Mouse (Mus musculus): Measurements from ENCODE around the gene Rtcb. TPM values are rescaled to one million over a fixed set of nuclear protein-coding genes. Genes with fewer than 3 reads are reported as not detected.

Gene Rtcb
- polyA plus RNA-seq, 1 experiment from 2014 or later, result 182 TPM

DNA sequence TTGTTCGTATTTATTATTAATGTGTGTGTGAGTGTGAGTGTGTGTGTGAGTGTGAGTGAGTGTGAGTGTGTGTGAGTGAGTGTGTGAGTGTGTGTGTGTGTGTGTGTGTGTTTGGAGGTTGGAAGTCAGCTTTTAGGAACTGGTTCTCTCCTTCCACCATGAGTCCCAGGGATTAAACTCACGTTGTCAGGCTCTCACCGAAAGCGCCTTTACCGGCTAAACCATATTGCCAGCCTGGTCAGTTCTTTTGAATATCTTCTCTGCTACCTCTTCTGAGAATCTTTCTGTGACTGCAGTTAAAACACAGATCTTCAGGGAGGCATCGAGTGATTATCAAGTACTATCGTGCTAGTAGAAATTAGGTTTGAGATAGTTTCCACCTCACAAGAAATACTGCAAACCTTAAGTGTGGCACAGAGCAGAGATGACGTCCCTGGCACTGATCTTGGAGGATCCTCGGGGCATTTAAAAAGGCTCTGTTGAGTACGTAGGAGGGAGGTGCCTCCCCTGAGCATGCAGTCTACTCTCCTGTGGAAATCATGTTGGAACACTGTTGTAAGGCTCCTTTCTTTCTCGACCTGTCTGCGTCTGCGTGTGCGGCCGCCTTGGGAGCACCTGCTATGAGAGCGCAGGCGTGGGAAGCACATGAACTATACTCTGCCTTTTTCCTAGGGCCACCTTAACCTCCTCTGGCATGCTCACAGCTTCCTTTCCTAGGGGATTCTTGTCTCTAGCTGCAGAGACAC lies 10.0 kb upstream of the Rtcb start:
- H3K36me3 ChIP-seq, result no peaks in the 10 kb centered on the region
- H3K4me2 ChIP-seq, result no peak overlapping the region
- no peaks in the 10 kb centered on the region for H3K4me1 ChIP-seq (replicated peaks)
- peak overlapping the region; percentile 31; the same call in 1 of the 2 replicates for H3K9ac ChIP-seq
- H3K27ac ChIP-seq, result no peak overlapping the region
- H3K4me3 ChIP-seq, result no peak overlapping the region
- WGBS, result 65% methylated on average over 17 of the region's 17 CpGs
- no peaks in the 10 kb centered on the region for H3K9me3 ChIP-seq
- H3K27me3 ChIP-seq, result no peaks in the 10 kb centered on the region
- ATAC-seq (ENCODE audit: low FRiP score), result peak; percentile 46; the same call in 1 of the 2 replicates

DNA sequence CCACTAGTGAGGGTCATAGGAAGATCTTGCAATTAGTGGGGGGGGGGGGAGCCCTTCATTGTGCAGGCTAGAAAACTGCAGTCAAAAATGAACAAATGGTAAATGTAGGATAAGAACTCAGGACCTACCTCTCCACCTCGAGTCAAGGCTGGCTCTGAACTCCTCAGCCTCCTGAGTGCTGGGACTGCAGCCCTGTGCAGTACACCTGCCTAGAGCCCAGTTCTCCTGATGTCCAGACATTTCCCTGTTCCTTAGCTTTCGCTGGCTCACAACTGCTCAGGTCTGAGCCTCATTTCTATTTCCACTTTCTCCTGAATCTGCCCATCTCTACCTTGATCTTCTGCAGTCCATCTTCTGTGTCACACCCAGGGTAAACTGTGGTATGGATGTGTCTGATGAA lies 8.9 kb upstream of the Rtcb start:
- Histone ChIP-seq H3K27ac (no peak overlapping the region), H3K9ac (no peak overlapping the region), H3K4me2 (no peak overlapping the region), H3K27me3 (no peaks in the 10 kb centered on the region), H3K4me3 (no peak overlapping the region), H3K4me1 (replicated peaks) (no peaks in the 10 kb centered on the region), H3K36me3 (no peaks in the 10 kb centered on the region), H3K9me3 (no peaks in the 10 kb centered on the region)
- WGBS, result 68% methylated on average over 2 of the region's 2 CpGs
- ATAC-seq (ENCODE audit: low FRiP score), result no peak

DNA sequence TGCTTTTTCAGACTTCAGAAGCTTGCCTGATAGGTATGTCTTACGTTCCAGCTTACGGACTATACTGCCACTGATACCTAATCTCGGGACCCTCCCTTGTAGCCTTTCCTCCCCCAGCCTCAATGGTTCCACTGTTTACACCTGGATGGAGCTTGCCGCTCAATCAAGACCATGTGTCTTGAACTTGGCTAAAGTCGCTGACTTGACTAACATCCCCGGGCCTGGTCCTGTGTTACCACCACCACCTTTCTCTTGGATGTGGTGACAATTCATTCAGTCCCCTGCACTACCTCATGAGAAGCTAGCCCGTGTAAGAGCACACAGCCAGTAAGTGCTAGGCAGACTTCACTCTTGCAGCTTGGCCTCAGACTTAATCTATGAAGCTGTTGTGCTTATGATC lies 6.7 kb upstream of the Rtcb start:
- ATAC-seq (ENCODE audit: low FRiP score), result no peak
- Histone ChIP-seq H3K4me2 (no peak overlapping the region), H3K9ac (no peak overlapping the region), H3K27ac (no peak overlapping the region), H3K4me3 (no peak overlapping the region), H3K36me3 (no peaks in the 10 kb centered on the region), H3K27me3 (peaks cover 4% of the 10 kb centered on the region), H3K9me3 (no peaks in the 10 kb centered on the region), H3K4me1 (replicated peaks) (no peaks in the 10 kb centered on the region)
- WGBS, result 91% methylated on average over 7 of the region's 7 CpGs

DNA sequence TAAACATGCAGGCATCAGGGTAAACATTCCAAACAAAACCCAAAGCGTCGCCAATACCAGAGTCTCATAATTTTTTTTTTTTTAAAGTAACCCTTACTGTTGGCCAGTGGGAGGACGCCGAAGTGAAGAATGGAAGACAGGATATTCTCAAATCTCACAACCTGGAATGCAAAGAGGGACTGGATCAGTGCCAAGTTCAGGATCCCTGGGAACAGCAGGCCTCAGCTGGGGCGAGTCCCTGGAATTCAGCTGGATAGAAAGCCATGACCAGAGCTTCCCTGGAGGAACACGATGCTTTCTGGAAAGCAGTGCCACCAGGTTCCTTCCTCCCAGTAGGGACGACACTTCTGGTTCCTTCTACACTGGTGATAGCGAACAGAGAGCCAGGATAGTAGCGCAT lies 5.3 kb upstream of the Rtcb start:
- H3K27ac ChIP-seq, result no peak overlapping the region
- H3K36me3 ChIP-seq, result no peaks in the 10 kb centered on the region
- H3K4me2 ChIP-seq, result no peak overlapping the region
- H3K9ac ChIP-seq, result no peak overlapping the region
- H3K27me3 ChIP-seq, result peaks cover 4% of the 10 kb centered on the region
- 75% methylated on average over 9 of the region's 9 CpGs for WGBS
- no peak overlapping the region for H3K4me3 ChIP-seq
- no peaks in the 10 kb centered on the region for H3K9me3 ChIP-seq
- H3K4me1 ChIP-seq (replicated peaks), result no peaks in the 10 kb centered on the region
- ATAC-seq (ENCODE audit: low FRiP score), result no peak

DNA sequence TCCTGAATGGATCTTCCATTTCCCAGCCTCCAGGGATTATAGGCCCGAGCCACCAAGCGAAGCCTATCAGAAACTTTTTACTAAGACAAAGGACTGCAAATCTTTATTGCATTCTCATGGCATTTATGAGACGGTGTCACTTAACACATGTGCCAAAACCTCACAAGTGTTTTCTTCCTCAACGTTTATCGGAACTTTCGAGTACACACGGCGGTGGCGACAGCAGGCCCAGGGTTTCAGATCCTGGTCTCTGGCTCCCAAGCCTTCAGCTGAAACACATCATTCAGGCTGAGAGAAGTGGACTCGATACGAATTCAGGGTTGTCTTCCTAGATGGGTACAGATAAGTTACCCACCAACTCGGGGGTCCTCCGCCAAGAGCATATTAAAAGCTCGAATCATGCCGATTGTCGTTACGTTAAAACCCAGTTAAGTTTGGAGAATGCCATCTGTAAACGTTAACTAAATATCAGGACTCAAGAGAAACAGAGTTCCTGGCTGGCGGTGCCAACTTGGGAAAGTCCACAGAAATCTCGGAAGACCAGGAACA lies 678 bp downstream of the Rtcb start:
- H3K4me3 ChIP-seq, result peak overlapping the region; percentile 92
- H3K4me2 ChIP-seq, result peak overlapping the region; percentile 91
- ATAC-seq (ENCODE audit: low FRiP score), result peak; percentile 24
- H3K36me3 ChIP-seq, result peaks cover 30% of the 10 kb centered on the region
- peak overlapping the region; percentile 91 for H3K9ac ChIP-seq
- H3K9me3 ChIP-seq, result no peaks in the 10 kb centered on the region
- peak overlapping the region; percentile 78 for H3K27ac ChIP-seq
- 7% methylated on average over 20 of the region's 20 CpGs for WGBS
- peaks cover 20% of the 10 kb centered on the region for H3K4me1 ChIP-seq (replicated peaks)
- peaks cover 4% of the 10 kb centered on the region for H3K27me3 ChIP-seq

DNA sequence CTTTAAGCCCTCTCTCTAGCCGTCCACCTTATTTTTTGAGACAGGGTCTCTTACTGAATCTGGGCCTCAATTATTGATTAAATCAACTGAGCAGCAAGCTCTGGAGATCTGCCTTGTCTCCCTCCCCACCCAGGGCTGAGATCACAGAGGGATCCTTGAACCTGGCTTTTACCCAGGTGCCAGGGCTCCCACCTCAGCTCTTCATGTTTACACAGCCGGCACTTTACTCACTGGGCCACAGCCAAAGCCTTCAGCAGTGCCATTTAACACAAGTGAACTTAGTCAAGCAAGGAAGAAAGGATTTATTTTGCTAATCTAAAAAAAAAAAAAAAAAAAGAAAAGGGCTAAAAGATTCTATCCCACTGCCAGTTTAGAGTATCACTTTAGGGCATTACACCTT lies 3.2 kb downstream of the Rtcb start:
- no peak overlapping the region for H3K27ac ChIP-seq
- H3K36me3 ChIP-seq, result peaks cover 52% of the 10 kb centered on the region
- H3K27me3 ChIP-seq, result no peaks in the 10 kb centered on the region
- no peak for ATAC-seq (ENCODE audit: low FRiP score)
- no peaks in the 10 kb centered on the region for H3K9me3 ChIP-seq
- no peak overlapping the region for H3K4me2 ChIP-seq
- H3K4me3 ChIP-seq, result no peak overlapping the region
- peaks cover 20% of the 10 kb centered on the region for H3K4me1 ChIP-seq (replicated peaks)
- no peak overlapping the region for H3K9ac ChIP-seq
- WGBS, result 90% methylated on average over 2 of the region's 2 CpGs

DNA sequence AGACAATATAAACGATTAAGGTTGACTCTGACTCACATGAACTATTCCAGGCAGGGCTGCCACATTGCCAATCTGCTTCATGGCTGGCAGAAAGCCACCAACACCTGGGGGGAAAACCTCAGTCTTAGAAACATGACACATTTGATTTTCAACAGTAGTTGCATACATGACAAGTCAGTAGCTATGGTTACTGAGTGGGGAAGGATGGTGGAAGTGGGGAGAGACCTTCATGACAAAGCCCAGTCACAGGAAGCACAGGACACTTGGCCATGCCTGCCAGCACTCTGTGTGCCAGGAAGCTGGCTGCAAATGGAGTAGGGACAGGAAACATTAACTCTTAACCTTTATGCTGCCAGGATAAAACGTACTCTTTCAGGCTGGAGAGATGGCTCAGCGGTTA lies 4.2 kb downstream of the Rtcb start:
- Histone ChIP-seq H3K4me1 (replicated peaks) (peaks cover 20% of the 10 kb centered on the region), H3K9ac (no peak overlapping the region), H3K9me3 (no peaks in the 10 kb centered on the region), H3K27ac (no peak overlapping the region), H3K36me3 (peaks cover 63% of the 10 kb centered on the region), H3K27me3 (no peaks in the 10 kb centered on the region), H3K4me2 (no peak overlapping the region), H3K4me3 (no peak overlapping the region)
- no peak for ATAC-seq (ENCODE audit: low FRiP score)
- WGBS, result 86% methylated on average over 3 of the region's 3 CpGs

DNA sequence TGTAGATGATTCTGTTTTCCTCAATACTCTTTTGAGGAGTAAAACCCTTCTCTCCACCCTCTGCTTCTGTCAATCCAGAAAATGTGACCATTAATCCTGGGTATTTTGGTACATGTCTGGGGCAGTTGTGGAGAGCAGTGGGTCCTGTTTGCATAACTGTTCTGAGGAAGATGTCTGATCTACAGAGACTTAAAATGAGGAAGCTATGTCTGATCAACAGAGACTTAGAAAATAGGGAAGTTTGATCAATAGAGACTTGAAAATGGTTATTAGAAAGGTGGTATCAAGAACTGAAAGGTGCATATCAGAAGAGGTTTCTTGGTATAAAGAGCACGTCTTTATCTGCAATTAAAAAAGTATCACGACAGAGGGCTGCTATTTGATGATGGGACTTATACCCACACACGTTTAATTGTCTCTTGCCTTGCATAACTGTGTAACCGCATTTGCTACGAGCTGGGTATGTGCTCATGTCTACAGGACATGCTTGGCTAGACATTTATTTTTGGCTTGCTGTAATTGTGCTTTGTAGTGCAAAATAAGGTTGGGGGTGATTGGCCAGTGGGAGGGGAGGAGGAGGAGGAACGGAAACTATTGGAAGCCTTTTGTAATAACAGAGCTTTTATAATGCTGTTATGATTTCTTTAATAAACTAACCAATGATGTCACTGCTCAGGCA lies 5.7 kb downstream of the Rtcb start:
- H3K4me2 ChIP-seq, result no peak overlapping the region
- no peak for ATAC-seq (ENCODE audit: low FRiP score)
- 92% methylated on average over 6 of the region's 6 CpGs for WGBS
- H3K27ac ChIP-seq, result no peak overlapping the region
- peaks cover 72% of the 10 kb centered on the region for H3K36me3 ChIP-seq
- H3K4me3 ChIP-seq, result no peak overlapping the region
- H3K9ac ChIP-seq, result no peak overlapping the region
- peaks cover 19% of the 10 kb centered on the region for H3K4me1 ChIP-seq (replicated peaks)
- no peaks in the 10 kb centered on the region for H3K27me3 ChIP-seq
- H3K9me3 ChIP-seq, result no peaks in the 10 kb centered on the region

DNA sequence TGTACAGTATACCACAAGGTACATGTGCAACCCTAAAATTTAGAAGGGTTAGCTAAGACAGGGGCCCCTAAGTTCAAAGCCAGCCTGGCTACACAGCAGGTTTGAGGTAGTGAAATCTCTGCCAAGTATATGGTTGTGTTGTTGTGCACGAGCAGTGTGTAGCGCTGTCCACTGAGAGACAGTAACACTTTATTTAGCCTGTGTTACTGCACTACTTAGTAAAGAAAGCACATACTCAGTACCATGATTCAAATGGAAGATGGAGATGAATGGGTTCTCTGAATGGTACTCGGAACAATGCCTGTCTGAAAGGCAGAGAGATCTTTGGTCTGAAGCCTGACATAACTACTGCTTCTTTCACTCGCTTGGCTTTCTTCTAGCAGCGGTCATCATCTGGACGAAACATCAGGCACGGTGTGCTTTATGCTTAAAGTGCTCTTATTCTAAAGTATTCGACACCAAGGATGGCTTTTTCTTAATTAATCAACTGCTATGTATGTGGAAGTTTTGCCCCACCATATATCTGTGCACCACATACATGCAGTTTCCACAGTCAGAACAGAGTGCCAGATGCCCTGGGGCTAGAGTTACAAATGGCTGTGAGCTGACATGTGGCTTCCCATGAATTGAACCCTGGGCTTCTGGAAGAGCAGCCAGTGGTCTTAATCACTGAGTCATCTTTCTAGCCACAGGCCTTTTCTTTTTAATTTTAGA lies 9.0 kb downstream of the Rtcb start:
- Histone ChIP-seq H3K27ac (no peak overlapping the region; the same call in 1 of the 2 replicates), H3K27me3 (no peaks in the 10 kb centered on the region), H3K9ac (no peak overlapping the region), H3K4me3 (no peak overlapping the region), H3K4me2 (no peak overlapping the region), H3K9me3 (no peaks in the 10 kb centered on the region), H3K4me1 (replicated peaks) (no peaks in the 10 kb centered on the region), H3K36me3 (peaks cover 89% of the 10 kb centered on the region)
- peak; percentile 52; the same call in 1 of the 2 replicates for ATAC-seq (ENCODE audit: low FRiP score)
- WGBS, result 57% methylated on average over 8 of the region's 8 CpGs

DNA sequence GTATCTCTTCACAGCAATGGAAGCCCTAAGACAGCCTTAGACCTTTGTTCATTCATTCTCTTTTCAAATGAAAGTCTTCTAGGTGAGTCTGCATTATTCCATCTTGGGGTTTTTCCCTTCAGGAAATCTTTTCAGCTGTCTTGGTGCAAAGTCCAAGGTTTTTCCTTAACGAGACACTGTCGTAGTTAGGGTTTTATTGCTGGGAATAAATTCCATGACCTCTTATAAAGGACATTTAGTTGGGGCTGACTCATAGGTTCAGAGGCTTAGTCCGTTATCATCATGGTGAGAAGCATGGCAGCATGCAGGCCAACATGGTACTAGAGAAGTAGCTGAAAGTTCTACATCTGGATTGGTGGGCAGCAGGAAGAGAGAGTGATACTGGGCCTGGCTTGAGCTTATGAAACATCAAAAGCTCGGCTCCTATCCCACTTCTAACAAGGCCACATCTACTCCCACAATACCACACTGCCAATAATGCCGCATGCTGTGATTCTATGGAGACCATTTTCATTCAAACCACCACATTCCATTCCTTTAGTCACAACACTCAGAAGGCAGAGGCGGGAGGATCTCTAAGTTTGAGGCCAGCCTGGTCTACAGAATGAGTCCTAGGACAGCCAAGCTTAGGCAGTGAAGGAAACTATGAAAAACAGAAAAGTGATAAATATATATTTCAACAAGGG lies 21.2 kb downstream of the Rtcb start:
- Histone ChIP-seq H3K9ac (no peak overlapping the region), H3K36me3 (peaks cover 60% of the 10 kb centered on the region), H3K9me3 (no peaks in the 10 kb centered on the region), H3K27ac (no peak overlapping the region), H3K4me1 (replicated peaks) (no peaks in the 10 kb centered on the region), H3K4me3 (no peak overlapping the region), H3K27me3 (no peaks in the 10 kb centered on the region), H3K4me2 (no peak overlapping the region)
- 96% methylated on average over 6 of the region's 6 CpGs for WGBS
- ATAC-seq (ENCODE audit: low FRiP score), result no peak

DNA sequence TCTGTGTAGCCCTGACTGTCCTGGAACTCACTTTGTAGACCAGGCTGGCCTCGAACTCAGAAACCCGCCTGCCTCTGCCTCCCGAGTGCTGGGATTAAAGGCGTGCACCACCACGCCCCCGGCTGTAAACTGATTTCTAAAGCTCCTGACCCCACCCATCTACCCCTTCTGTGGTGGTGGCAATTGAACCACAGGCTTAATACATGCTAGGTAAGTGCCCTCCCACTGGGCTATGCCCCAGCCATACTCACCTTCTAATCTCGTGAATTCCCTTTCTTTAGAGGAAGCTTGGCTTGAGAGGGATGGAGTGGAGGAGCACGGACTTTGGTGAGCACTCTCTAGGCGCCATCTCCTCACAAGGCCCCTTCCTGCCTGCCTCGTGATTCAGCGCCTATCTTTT lies 27.7 kb downstream of the Rtcb start:
- Histone ChIP-seq H3K4me2 (no peak overlapping the region), H3K9me3 (no peaks in the 10 kb centered on the region), H3K9ac (no peak overlapping the region), H3K4me1 (replicated peaks) (peaks cover 19% of the 10 kb centered on the region), H3K4me3 (no peak overlapping the region), H3K27ac (no peak overlapping the region), H3K27me3 (peaks cover 11% of the 10 kb centered on the region; the same call in 1 of the 2 replicates), H3K36me3 (no peaks in the 10 kb centered on the region)
- no peak for ATAC-seq (ENCODE audit: low FRiP score)
- WGBS, result 92% methylated on average over 11 of the region's 11 CpGs

DNA sequence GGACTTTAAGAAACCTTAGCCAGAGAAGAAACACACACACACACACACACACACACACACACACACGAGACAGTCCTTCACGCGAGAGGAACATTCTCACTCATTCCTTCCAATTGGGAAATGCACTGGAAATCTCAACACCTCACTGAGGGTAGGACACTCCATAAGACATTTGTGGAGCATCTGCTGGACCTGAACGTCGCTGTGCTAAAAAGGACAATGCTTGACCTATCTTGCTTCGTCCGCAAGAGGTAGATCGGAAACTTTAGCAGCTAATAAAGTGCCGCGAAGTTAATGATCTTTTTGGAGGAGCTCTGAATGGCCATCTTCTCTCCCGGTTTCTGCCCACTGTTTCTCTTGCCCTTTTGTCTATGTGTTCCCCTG lies 28.4 kb downstream of the Rtcb start:
- peaks cover 11% of the 10 kb centered on the region; the same call in 1 of the 2 replicates for H3K27me3 ChIP-seq
- peak overlapping the region; percentile 57 for H3K4me3 ChIP-seq
- ATAC-seq (ENCODE audit: low FRiP score), result no peak
- peaks cover 19% of the 10 kb centered on the region for H3K4me1 ChIP-seq (replicated peaks)
- H3K9me3 ChIP-seq, result no peaks in the 10 kb centered on the region
- no peaks in the 10 kb centered on the region for H3K36me3 ChIP-seq
- H3K9ac ChIP-seq, result peak overlapping the region; percentile 73
- WGBS, result 52% methylated on average over 11 of the region's 11 CpGs
- no peak overlapping the region for H3K27ac ChIP-seq
- H3K4me2 ChIP-seq, result peak overlapping the region; percentile 87

All from hindbrain, embryonic 13.5 days (tissue).